Mouse (Mus musculus) left cerebral cortex, postnatal 14 days (tissue): ENCODE results near the gene Map2. TPM values are rescaled to one million over a fixed set of nuclear protein-coding genes. Genes with fewer than 3 reads are reported as not detected.

Experiments
- DNase-seq, 2 experiments: peaks; one replicate each; pipeline ENCODE4 v3.0.0; 2021 to 2022; ENCODE audit warnings: low spot score in 2 of 2, mixed read lengths in 1 of 2
- intact Hi-C: fragments of 180-260 bp; cut with DNase I; formaldehyde crosslinking; loops from one replicate; pipeline ENCODE4 v1.15.1; 2025
- total RNA-seq, 2 experiments: library from RNA; stranded (reverse); gene quantifications; 2 replicates each; pipeline ENCODE4 v1.2.3; 2021

Gene Map2
- total RNA-seq, 2 experiments from 2014 or later: 919 to 976 TPM

DNA sequence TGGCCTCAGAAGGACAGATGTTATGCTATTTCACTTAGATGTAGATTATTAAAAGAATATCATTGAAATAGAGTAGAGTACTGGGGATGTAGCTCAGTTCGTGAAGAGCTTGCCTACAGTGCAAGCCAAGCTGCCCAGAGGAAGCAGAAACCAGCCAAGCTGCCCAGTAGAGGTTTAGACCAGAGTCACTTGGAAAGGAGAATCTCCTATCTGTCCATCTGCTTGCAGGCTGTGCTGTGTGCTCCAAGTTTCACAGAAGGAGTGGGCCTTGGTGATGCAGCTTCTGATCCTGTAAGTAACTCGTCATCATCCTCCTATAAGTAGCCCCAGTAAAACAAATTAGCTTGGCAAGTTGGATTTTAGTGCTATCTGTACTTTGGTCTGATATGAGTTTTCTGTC, 17.8 kb downstream of the Map2 start:
- intact Hi-C loops: no loop called here
- no peak for DNase-seq

DNA sequence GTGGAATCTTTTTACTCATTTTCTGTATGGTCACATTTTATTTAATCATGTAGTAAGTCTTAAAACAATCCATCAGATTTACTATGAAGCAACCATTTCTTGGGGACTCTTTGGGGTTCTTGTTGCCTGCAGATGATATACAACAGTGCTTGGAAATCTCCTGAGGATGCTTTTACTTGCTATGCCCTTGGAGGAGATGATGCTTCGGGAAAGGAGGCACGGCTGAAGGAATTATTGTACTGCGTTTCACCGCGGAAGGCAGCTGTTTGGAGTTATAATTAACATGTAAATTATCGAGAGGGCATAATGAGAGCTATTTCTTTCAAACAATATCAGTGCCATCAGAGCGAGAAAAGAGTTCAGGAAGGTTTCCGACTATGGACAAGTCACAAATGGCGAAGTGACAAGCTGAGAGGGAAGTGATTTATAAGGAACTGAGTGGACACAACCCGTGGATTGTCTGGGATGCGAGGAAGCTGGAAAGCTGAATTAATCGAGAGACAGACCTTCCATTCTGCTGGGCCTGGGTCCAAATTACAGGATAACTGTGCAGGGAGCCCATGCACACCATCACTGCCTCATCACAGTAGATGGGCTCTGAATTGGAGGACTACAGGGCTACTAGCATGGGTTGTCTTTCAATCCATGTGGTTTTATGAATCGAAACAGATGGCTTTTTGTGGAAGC, 20.1 kb downstream of the Map2 start:
- peak in 1 of 2 experiments; percentile 19 for DNase-seq
- intact Hi-C loops: no loop called here

DNA sequence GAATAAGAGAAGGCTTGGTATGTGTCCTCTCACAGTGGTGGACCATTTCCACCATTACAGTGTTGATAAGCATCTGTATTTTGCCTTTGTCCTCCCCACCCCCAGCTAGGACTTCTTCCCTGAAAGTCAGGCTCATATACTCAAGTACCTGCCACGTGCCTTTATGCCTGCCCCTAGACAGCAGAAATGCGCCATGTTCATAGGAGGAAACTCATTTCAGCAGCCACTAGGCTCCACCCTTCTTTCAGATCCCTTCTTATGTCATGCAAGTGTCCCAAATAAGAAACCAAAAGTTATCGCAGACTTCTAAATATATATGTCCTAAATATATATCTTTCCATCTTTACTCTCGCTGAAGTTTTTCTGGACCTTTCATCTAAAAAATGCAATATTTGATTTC, 21.2 kb downstream of the Map2 start:
- intact Hi-C loops: no loop called here
- DNase-seq: no peak

DNA sequence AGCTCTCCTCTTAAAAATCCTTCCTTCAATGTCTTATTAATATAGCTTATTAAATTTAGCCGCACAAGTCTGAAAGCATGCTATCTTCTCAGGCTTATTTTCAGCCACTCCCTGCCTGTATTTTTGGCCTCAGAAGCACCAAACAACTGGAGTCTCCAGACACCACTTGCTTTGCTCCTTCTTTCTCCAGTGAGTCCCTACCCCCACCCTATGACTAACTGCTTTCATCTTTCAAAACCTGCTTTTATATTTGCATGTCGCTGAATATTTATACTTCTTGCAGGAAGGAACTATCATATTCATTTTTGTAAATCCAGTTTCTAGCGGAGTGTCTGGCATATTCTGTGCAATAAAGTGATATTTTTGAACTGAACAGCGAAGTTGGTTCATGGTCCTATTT, 21.6 kb downstream of the Map2 start:
- intact Hi-C loops: no loop called here
- DNase-seq: peak; percentile 30 to 72

DNA sequence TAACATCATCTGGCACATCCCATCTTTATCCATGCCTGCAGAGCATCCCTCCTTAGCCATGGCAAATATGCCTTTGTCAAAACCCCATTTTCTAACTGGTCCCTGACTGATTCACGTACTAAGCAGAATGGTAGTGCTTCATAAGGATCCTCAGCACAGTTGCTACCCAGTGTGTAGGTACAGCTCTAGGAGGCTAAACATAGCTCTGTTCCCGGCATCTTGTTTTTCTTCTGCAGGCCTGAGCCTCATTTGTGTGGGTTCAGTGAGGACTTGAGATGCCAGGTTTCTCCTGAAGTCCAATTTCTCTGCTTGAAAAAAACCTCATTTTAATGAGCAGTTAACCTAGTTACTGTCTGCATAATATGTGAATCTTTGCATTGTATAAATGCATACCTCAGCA, 30.4 kb downstream of the Map2 start:
- peak; percentile 29 to 65 for DNase-seq
- intact Hi-C loops: no loop called here

DNA sequence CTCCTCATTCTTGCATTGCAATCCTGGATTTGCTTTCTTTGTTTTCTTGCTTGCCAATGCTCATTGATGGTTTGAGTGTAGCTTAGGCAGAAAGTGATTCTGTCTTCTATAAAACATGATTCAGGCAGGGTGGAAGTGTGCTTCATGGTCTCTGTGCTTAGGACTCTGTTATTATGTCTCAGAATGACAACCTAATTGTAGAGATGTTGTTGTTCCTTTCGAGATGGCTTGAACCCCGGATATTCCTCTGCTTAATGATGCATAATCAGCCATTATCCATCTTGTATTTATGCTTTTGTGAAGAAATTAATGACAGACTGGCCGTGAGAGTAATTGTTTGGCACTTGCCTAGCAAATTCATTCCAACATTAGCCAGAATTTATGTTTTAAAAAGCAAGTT, 31.8 kb downstream of the Map2 start:
- no peak for DNase-seq
- intact Hi-C loops: no loop called here

DNA sequence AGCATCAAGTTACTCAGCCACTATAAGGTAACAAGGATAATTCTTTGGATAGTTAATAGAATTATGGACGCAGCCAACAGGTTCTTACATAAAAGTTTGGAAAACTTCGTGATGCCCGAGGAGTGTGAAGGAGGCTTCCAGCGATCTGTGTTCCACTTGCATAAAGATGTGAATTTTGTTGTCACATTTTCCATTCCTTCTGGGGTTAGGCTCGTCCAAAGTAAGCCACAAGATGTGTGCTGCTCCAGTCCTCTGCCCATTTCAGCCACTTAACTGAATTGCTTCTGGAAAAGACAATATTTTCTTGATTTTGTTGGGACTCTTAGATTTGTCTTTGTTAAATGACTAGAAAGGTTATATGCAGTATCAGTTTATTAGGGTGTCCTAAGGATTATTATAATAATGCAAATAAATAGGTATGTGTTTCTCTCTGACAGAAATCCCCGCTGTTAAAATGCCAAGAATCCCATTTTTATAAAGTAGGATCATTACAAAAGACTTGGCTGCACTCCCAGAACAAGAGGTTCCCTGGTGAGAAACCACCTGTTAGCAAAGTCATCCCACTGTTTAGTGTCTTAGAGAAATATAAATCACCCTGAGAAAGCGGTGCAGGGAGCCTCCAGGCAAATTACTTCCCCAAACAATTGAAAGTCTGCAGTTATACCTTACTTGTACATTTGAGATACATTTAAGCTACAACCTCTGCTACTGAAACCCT, 36.2 kb downstream of the Map2 start:
- intact Hi-C loops: no loop called here
- peak; percentile 26 to 46 for DNase-seq

DNA sequence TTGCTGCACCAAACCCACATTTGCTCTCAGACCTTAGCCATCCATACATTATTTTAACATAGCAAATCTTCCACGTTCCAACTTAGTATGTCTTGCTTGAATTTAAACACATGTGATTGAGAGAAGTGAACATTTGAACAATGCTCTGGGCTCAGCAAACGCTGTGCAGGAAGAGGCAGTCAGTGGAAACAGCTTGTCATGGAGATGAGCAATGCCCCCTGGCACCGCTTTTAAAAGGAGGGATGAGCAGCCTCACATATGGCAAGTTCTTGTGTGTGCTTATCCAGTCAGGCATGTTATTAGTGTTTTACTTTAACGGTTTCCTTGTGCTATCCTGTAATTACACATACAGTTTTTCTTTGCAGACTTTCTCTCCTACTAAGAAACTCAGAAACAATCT, 46.4 kb downstream of the Map2 start:
- DNase-seq: no peak
- intact Hi-C loops: no loop called here

DNA sequence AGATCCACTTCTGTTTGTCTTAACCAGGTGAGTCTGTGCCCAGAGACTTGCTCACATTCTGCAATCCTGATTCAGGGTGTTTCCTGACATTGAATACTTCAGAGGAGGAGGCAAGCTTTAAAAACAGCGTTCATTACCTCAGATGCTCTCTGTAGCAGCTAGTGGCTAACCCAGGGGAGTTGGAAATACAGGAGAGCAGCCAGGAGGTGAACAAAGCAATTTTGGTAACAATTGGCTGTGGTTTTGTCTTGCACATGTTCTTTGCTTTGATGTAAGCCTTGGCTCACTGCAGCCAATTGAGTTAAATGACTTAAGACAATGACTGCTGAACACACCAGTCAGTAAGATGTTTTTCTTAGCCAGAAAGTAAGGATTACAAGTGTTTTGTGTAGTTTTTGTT, 48.3 kb downstream of the Map2 start:
- intact Hi-C loops: no loop called here
- DNase-seq: no peak

DNA sequence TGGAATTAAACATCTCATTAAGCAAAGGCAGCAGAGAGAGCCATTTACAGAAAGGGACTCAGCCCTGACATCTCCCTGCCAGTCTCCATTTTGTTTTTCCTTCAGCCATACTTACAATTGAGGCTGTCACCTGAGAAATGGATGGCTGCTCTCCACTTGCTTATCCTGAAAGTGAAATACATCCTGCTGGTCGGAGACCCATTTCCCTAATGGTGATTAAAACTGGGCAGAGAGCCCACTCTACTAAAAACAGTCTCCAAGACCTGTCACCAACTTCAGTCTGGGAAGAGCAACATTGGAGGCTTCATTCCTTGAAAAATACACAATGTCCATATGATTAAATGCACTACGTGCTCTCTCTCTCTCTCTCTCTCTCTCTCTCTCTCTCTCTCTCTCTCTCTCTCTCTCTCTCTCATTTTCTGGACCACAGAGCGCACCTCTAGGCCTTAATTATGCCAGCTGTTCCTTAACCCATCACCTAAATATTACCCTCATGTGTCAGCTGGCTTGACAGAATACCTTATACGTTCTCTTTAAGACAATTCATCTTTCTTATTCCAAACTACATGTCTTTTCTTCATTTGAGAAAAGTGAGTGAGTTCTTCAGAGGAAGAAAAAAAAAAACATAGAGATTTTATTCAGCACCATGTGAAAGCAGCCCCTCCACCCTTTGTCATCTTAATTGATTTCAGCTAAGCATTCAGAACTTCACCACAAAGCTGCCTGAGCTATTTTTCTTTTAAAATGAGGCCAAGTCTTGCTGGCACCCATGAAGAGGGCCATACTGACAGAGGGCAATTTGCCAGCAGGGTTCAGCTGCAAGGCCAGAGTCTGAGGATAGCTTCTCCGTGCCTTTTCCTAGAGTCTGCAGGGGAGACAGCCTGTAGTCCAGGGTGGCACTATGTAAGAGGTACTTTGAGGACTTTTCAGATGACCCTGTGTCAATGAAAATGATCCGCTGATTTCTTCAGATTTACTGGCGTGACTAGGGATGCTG, 51.6 kb downstream of the Map2 start:
- DNase-seq: peak in 1 of 2 experiments; percentile 35
- intact Hi-C loops: no loop called here

DNA sequence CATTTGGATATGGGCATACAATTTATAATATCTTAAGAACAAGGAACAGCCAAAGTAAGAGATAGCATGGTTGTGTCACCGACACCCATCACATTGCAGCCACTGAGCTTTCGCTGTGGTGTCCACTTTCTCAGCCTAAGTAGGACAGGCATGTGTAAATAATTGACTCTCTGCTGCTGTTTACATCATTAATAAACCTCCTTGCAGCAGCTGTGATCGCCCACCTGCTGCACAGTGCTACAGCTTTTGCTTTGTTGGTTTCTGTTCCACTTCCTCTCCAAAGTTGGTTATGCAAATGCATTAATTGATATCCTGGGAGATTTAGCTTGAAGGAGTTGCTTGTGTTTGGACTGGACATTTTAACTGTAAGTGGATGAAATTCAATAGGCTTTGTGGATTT, 53.1 kb downstream of the Map2 start:
- no peak for DNase-seq
- intact Hi-C loops: no loop called here

DNA sequence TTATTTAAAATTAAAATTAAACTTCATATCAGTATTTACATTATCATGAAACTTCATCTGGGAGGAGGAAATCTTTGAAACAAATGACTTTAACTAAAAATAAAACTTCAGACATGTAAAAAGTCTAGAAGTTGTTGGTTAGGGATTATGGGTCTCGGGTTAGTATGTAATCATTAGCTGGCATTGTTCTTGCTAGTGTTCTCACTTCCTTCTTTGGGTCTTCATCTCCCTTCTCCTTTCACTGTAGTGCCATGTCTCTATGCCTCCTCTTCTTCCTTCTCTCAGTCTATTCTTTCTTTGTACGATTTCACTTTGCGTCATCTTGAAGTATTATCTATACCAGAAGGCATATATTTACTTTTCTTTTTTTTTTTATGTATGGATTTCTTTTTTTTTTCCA, 55.3 kb downstream of the Map2 start:
- intact Hi-C loops: no loop called here
- DNase-seq: no peak

DNA sequence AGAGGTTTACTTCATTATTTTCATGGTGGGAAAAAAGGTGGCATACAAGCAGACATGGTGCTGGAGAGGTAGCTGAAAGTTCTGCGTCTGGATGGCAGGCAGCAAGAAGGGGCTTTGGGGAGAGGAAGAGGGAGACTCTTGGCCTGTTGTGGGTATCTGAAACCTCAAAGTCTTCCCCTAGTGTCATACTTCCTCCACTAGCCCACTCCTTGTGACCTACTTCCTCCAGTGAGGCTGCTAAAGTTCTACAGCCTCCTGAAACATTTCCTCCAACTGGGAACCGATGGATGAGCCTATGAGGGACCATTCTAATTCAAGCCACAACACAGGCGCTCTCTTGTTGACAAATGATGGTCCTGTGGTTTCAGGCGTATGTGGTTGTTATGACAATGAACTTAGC, 56.9 kb downstream of the Map2 start:
- no peak for DNase-seq
- intact Hi-C loops: no loop called here

DNA sequence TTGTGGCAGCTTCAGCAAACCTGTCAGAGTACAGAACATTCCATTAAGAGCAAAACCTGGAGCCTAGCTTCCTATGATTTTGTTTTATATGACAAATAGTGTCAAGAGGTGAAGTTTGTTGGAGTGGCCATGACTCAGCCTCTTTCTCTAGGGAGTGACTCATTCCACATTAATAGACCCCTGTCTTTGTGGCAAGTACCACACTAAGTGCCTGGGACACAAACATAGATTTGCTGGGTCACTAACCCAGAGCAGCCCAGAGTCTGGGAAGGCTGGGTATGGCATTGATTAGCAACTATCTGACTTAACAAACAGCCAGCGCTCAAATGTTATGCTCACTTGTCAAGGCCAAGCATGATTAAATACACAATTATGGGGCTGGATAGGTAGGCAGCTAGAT, 69.8 kb downstream of the Map2 start:
- intact Hi-C loops: no loop called here
- no peak for DNase-seq

DNA sequence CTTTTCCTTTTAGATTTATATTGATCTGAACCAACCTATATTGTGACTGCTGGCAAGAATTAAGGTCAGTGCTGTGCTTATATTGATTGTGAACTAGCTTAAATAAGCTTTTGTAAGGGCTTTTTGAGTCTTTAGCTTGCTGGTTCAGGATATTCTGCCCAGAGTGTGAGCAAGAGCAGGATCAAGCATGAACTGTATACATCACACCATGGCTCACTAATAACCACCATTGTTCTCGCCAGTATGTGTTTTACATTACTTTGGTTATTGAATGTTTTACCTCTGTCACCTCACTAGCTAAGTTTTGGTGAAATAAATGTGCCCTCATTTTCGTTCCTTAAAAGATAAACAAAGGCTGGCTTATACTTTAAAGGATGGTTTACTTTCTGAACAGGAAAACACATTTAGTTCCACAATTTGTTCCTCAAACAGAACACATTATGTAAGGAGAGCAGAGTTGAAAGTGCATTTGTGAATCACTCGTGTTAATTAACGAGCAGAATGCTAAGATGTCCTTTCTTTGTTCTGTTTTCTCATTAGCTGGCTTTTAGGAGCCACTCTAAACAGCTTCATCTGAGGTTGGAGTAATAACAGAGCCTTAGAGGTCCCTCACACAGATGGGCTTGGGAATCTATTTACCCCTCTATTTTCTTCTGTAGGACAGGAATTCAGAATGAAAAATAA, 76.7 kb downstream of the Map2 start:
- no peak for DNase-seq
- intact Hi-C loops: no loop called here

DNA sequence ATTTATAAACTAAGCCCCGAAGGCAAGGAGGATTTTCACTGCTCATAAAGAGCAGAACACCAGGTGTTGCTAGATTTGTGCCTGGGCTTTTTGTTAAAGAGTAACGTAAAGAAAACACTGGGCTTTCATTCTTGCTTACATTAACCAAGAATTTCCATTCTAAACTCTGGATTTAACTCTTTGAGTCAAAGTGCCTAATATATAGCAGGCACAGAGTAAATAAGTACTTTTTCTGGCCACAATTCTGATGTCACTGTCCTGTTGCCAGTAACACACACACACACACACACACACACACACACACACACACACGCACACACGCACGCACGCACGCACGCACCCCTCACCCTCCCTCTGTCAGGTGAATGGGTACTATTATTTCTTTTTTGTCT, 77.3 kb downstream of the Map2 start:
- no peak for DNase-seq
- intact Hi-C loops: no loop called here

DNA sequence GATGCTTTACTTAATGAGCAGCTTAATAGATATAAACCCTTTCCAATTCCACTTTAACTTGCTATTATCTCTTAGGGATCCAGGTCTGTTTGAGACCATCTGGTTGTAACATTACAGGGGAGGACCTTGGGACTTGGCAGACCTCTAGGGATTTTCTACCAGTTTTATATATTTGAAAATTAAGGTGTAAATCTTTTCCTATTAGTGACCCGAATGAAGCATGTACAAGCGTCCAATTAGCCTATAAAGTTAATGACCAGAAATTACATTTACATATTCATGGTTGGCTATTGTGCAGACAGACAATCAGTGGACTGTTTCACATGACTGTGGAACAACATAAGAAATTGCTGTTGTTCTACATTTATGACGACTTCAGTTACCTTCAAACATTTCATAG, 88.1 kb downstream of the Map2 start:
- intact Hi-C loops: no loop called here
- no peak for DNase-seq

DNA sequence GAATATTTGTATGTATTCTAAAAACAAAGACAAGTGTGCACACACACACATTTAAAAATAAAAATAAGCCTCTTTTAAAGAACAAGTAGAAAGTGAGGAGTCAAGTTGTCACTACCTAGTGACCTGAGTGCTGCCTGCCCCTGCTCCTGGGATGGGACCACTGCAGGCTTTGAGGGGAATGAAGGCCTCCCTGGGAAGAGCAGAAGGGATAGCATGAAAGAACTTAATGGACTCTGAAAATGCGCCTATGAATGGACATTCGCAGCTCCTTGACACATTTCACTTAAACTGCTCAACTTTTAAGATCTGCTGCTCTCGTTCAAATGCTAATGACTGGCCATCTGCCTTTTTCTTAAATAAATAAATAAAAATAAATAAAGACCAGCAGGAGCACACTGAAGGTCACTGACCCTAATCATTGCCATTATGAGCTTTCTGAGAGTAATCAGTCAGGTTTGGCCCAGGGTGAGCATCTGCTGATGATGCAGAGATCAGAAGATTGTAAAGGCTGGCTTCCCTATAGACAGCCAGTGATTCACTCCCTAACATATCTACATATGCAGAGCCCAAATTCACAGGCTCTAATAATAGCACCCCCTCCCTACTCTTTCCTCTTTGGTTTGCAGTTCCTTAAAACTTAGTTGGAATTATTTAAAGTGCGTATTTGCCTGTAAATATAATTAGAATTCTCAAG, 91.3 kb downstream of the Map2 start:
- DNase-seq: no peak
- intact Hi-C loops: no loop called here

DNA sequence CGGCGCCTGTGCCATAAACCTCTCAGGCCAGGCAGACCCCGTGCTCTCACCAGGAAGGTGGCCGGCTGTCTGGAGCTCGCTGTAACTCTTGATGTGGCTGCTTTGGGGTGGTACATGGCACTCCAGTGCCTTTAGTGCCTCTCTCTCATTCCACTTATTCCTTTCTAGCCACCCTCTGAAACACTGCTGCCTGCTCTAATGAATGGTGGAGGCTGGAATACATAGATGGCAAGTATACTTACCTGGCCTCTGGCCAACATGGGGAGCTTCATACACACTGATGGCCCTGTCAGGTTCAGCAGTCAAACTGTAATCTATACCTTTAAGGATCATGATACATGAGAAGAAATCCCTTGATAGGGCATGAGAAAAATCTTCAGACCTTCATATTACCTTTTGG, 102.6 kb downstream of the Map2 start:
- DNase-seq: no peak
- intact Hi-C loops: no loop called here
